Mouse (Mus musculus) ES-Bruce4 (cell line): ENCODE results near the gene Ifitm3.

Experiments used
- CTCF ChIP-seq: IDR thresholded peaks from one replicate; pipeline ENCODE4 v1.8.1; 2011; ENCODE audit warnings: low read depth, low read length
- EP300 ChIP-seq: IDR thresholded peaks from 2 replicates; pipeline ENCODE4 v1.6.1; 2011; ENCODE audit warnings: low read depth, low read length; ENCODE audit not compliant: insufficient read depth

DNA sequence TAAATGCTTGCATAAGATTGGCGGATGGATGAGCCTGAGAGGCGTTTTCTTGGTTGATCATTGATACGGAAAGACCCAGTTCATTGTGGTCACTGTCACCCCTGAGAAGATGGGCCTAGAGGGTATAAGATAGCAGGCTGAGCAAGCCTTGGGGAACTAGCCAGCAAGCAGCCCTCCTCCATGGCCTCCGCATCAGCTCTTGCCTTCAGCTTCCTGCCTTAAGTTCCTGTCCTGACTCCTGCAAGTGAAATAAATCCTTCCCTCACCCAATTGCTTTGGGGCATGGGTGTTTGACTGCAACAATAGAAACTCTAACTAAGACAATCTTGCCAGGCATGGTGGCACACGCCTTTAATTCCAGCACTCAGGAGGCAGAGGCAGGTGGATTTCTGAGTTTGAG, 50.5 kb downstream of the Ifitm3 start:
- TF ChIP-seq CTCF (no peak), EP300 (peak; percentile 78)
